Mouse (Mus musculus) kidney, adult 2 months (tissue): ENCODE measurements around the gene Pdia6. TPM values are rescaled to one million over a fixed set of nuclear protein-coding genes. Genes with fewer than 3 reads are reported as not detected.

Experiments
- DNase-seq: peaks from one replicate; pipeline ENCODE4 v3.0.0; 2021
- H3K27ac ChIP-seq: fragments of 200-500 bp; 2 replicates; pipeline ENCODE4 v1.5.1; 2012; ENCODE audit warnings: low read depth, low read length, control low read depth, inconsistent platforms; ENCODE audit not compliant: insufficient read depth
- H3K27me3 ChIP-seq: fragments of 200-500 bp; replicated peaks from 2 replicates; pipeline ENCODE4 v1.6.1; 2012; ENCODE audit warnings: mild to moderate bottlenecking, moderate library complexity, low read length, inconsistent platforms; ENCODE audit not compliant: control insufficient read depth, insufficient read depth
- H3K36me3 ChIP-seq: fragments of 200-500 bp; 2 replicates; pipeline ENCODE4 v1.6.1; 2012; ENCODE audit warnings: mild to moderate bottlenecking, moderate library complexity, low read length, inconsistent platforms; ENCODE audit not compliant: control insufficient read depth, insufficient read depth
- H3K4me1 ChIP-seq: fragments of 200-500 bp; 2 replicates; pipeline ENCODE4 v1.6.1; 2011; ENCODE audit warnings: low read length; ENCODE audit not compliant: control insufficient read depth, insufficient read depth
- H3K4me3 ChIP-seq: fragments of 200-500 bp; 2 replicates; pipeline ENCODE4 v1.5.1; 2011; ENCODE audit warnings: mild to moderate bottlenecking, low read depth, low read length, control low read depth; ENCODE audit not compliant: insufficient read depth
- CTCF ChIP-seq: fragments of 200-500 bp; conservative IDR thresholded peaks from 2 replicates; pipeline ENCODE4 v1.5.1; 2011; ENCODE audit warnings: low read depth, mild to moderate bottlenecking, control low read depth, low read length, moderate library complexity, mixed read lengths; ENCODE audit not compliant: insufficient read depth, insufficient read length
- POLR2A ChIP-seq: fragments of 200-500 bp; IDR thresholded peaks from one replicate; pipeline ENCODE4 v1.6.1; 2011; ENCODE audit warnings: low read depth, low read length, control low read depth
- WGBS: fragments of 180-500 bp; shearing (Covaris S2); methylation state at CpG from one replicate; pipeline ENCODE4 v1.1.7; 2018; 5-methylcytosine and 5-hydroxymethylcytosine counted together
- polyA plus RNA-seq: library from polyadenylated mRNA; depleted of rRNA; stranded (reverse); fragments of >200 nt; gene quantifications from 2 replicates; pipeline ENCODE4 v1.2.3, GENCODE M21; 2012

Gene Pdia6
- polyA plus RNA-seq, 1 experiment = 70.7 TPM

GRCm38 (mm10) chr12:17289913-17290312 lies 23.6 kb downstream of the Pdia6 start:
- 52% methylated on average over 2 of the region's 2 CpGs for WGBS
- H3K4me3 ChIP-seq = no peak overlapping the region
- no peak overlapping the region for H3K27ac ChIP-seq
- DNase-seq = peak; percentile 8
- no peaks in the 10 kb centered on the region for H3K27me3 ChIP-seq
- TF ChIP-seq CTCF (no peak), POLR2A (no peak)
- H3K36me3 ChIP-seq = no peaks in the 10 kb centered on the region
- no peaks in the 10 kb centered on the region for H3K4me1 ChIP-seq

GRCm38 (mm10) chr12:17290569-17290968 lies 24.2 kb downstream of the Pdia6 start:
- no peak for TF ChIP-seq CTCF
- no peak for TF ChIP-seq POLR2A
- Histone ChIP-seq H3K36me3 (no peaks in the 10 kb centered on the region), H3K4me3 (no peak overlapping the region), H3K4me1 (no peaks in the 10 kb centered on the region), H3K27me3 (no peaks in the 10 kb centered on the region), H3K27ac (no peak overlapping the region)
- no peak for DNase-seq
- WGBS = 55% methylated on average over 4 of the region's 4 CpGs

GRCm38 (mm10) chr12:17296899-17297298 lies 30.6 kb downstream of the Pdia6 start:
- Histone ChIP-seq H3K36me3 (no peaks in the 10 kb centered on the region), H3K27ac (no peak overlapping the region), H3K27me3 (no peaks in the 10 kb centered on the region), H3K4me3 (no peak overlapping the region), H3K4me1 (no peaks in the 10 kb centered on the region)
- DNase-seq = no peak
- WGBS = 43% methylated on average over 2 of the region's 2 CpGs
- TF ChIP-seq POLR2A (no peak), CTCF (no peak)

GRCm38 (mm10) chr12:17299902-17300301 lies 33.6 kb downstream of the Pdia6 start:
- Histone ChIP-seq H3K4me1 (no peaks in the 10 kb centered on the region), H3K36me3 (no peaks in the 10 kb centered on the region), H3K27me3 (no peaks in the 10 kb centered on the region), H3K27ac (no peak overlapping the region), H3K4me3 (no peak overlapping the region)
- TF ChIP-seq CTCF = no peak
- TF ChIP-seq POLR2A = no peak
- WGBS = 100% methylated on average over 1 of the region's 1 CpGs
- DNase-seq = no peak

GRCm38 (mm10) chr12:17305445-17305844 lies 39.1 kb downstream of the Pdia6 start:
- Histone ChIP-seq H3K4me3 (no peak overlapping the region), H3K27me3 (no peaks in the 10 kb centered on the region), H3K36me3 (no peaks in the 10 kb centered on the region), H3K27ac (no peak overlapping the region), H3K4me1 (no peaks in the 10 kb centered on the region)
- WGBS = 87% methylated on average over 7 of the region's 7 CpGs
- TF ChIP-seq POLR2A (no peak), CTCF (no peak)
- DNase-seq = no peak

- Histone ChIP-seq H3K36me3 (no peaks in the 10 kb centered on the region), H3K27me3 (no peaks in the 10 kb centered on the region), H3K4me1 (no peaks in the 10 kb centered on the region), H3K27ac (no peak overlapping the region), H3K4me3 (no peak overlapping the region)
- no peak for TF ChIP-seq POLR2A
- TF ChIP-seq CTCF = no peak
- no peak for DNase-seq
- 48% methylated on average over 4 of the region's 4 CpGs for WGBS
These were observed 41.9 kb downstream of the Pdia6 start for GRCm38 (mm10) chr12:17308246-17308645.

GRCm38 (mm10) chr12:17310852-17311839 lies 44.8 kb downstream of the Pdia6 start:
- TF ChIP-seq POLR2A (no peak), CTCF (no peak)
- WGBS = 59% methylated on average over 16 of the region's 16 CpGs
- Histone ChIP-seq H3K4me3 (no peak overlapping the region), H3K27me3 (no peaks in the 10 kb centered on the region), H3K27ac (no peak overlapping the region), H3K4me1 (no peaks in the 10 kb centered on the region), H3K36me3 (no peaks in the 10 kb centered on the region)
- DNase-seq = no peak

- no peaks in the 10 kb centered on the region for H3K4me1 ChIP-seq
- H3K27me3 ChIP-seq = no peaks in the 10 kb centered on the region
- no peak for DNase-seq
- no peaks in the 10 kb centered on the region for H3K36me3 ChIP-seq
- TF ChIP-seq CTCF = no peak
- TF ChIP-seq POLR2A = no peak
- no peak overlapping the region for H3K27ac ChIP-seq
- H3K4me3 ChIP-seq = no peak overlapping the region
- 82% methylated on average over 5 of the region's 5 CpGs for WGBS
These were observed 49.8 kb downstream of the Pdia6 start for GRCm38 (mm10) chr12:17316096-17316495.
